ENCODE assay signal across 8 mouse cellular contexts in genomic region chr17:30194629-30195445, GRCm38 (mm10).
DNase-seq lines count a peak whose midpoint lies in the region; ATAC-seq and TF ChIP-seq lines count a peak whose summit lies in the region.

No protein-coding gene starts in this region.

- H3K27ac ChIP-seq in midbrain, embryonic 12.5 days (replicated peaks), result peak overlapping the region; percentile 76
- no peak overlapping the region for H3K27ac ChIP-seq in midbrain, embryonic 11.5 days (ENCODE audit: low read depth, low read length)
- no peak overlapping the region for H3K27ac ChIP-seq in cortical plate, adult 2 months (ENCODE audit: insufficient read depth, low read length)

- H3K36me3 ChIP-seq in midbrain, embryonic 12.5 days, result peaks cover 7% of the 10 kb centered on the region; the same call in 1 of the 2 replicates
- peaks cover 2% of the 10 kb centered on the region; the same call in 1 of the 2 replicates for H3K36me3 ChIP-seq in midbrain, embryonic 11.5 days (ENCODE audit: control insufficient read depth, insufficient read depth, low read length)

- H3K9me3 ChIP-seq in midbrain, embryonic 12.5 days, result no peaks in the 10 kb centered on the region
- H3K9me3 ChIP-seq in midbrain, embryonic 11.5 days (ENCODE audit: control insufficient read depth, low read length), result no peaks in the 10 kb centered on the region

- H3K27me3 ChIP-seq in midbrain, embryonic 12.5 days, result no peaks in the 10 kb centered on the region
- no peaks in the 10 kb centered on the region for H3K27me3 ChIP-seq in midbrain, embryonic 11.5 days (ENCODE audit: control insufficient read depth, insufficient read depth, low read length)

- TF ChIP-seq POLR2A in cortical plate, adult 2 months (IDR thresholded peaks at IDR 0.05; ENCODE audit: extremely low read depth, insufficient read depth, low read length), result no peak

- WGBS in midbrain, embryonic 12.5 days, result 61% methylated on average over 11 of the region's 11 CpGs
- 82% methylated on average over 11 of the region's 11 CpGs for WGBS in midbrain, embryonic 11.5 days

- H3K4me2 ChIP-seq in midbrain, embryonic 12.5 days (replicated peaks), result no peak overlapping the region
- H3K4me2 ChIP-seq in midbrain, embryonic 11.5 days, result no peak overlapping the region

- H3K9ac ChIP-seq in midbrain, embryonic 12.5 days (replicated peaks), result no peak overlapping the region
- H3K9ac ChIP-seq in midbrain, embryonic 11.5 days (ENCODE audit: low read length), result no peak overlapping the region

- H3K4me1 ChIP-seq in midbrain, embryonic 12.5 days, result peaks cover 89% of the 10 kb centered on the region
- H3K4me1 ChIP-seq in midbrain, embryonic 11.5 days (ENCODE audit: control insufficient read depth, insufficient read depth, low read length), result peaks cover 11% of the 10 kb centered on the region
- peaks cover 34% of the 10 kb centered on the region for H3K4me1 ChIP-seq in cortical plate, adult 2 months (ENCODE audit: control insufficient read depth, insufficient read depth, low read length)

- peak; percentile 43 for TF ChIP-seq CTCF in cortical plate, adult 2 months (IDR thresholded peaks at IDR 0.05; ENCODE audit: extremely low read depth, insufficient read depth, low read length)

- no peak overlapping the region for H3K4me3 ChIP-seq in midbrain, embryonic 12.5 days
- H3K4me3 ChIP-seq in midbrain, embryonic 11.5 days (ENCODE audit: low read depth, low read length), result no peak overlapping the region
- H3K4me3 ChIP-seq in cortical plate, adult 2 months (ENCODE audit: insufficient read depth, low read length), result no peak overlapping the region

- peak; percentile 2 to 4 for DNase-seq in frontal cortex, postnatal 25 days (ENCODE audit: low spot score in 2 of 2)
- DNase-seq in midbrain, embryonic 11.5 days (ENCODE audit: low spot score, missing footprints), result no peak
- peak; percentile 23 for DNase-seq in kidney, postnatal 10 days
- peak; percentile 2 for DNase-seq in right cerebral cortex, postnatal 14 days
- DNase-seq in gastrocnemius, postnatal 4 days (ENCODE audit: low spot score in 2 of 2), result no peak

- no peak for ATAC-seq in frontal cortex, adult (ENCODE audit: low TSS enrichment)
- ATAC-seq in midbrain, embryonic 12.5 days (ENCODE audit: low FRiP score, low read depth), result peak; percentile 35; the same call in 1 of the 2 replicates
- no peak for ATAC-seq in midbrain, embryonic 11.5 days (ENCODE audit: low FRiP score)

Comparison
In these comparisons a context has a peak if more than half of its experiments do, and no peak if none do; other contexts are left out.
1. DNase-seq: peak in frontal cortex, postnatal 25 days (2 of 2), kidney, postnatal 10 days (single experiment) and right cerebral cortex, postnatal 14 days (single experiment); none in midbrain, embryonic 11.5 days (single experiment) and gastrocnemius, postnatal 4 days (0 of 2).